Mouse (Mus musculus) megakaryocyte, embryonic 14.5 days (primary cell): ENCODE data around the gene Rnf6.

Experiments
- FLI1 ChIP-seq: IDR thresholded peaks from 2 replicates; pipeline ENCODE4 v1.6.1; 2012; ENCODE audit warnings: low read length, inconsistent platforms, mixed read lengths
- GATA1 ChIP-seq: IDR thresholded peaks from 3 replicates; pipeline ENCODE4 v1.6.1; 2012; ENCODE audit warnings: mixed read lengths, low read length, inconsistent platforms, borderline replicate concordance

DNA sequence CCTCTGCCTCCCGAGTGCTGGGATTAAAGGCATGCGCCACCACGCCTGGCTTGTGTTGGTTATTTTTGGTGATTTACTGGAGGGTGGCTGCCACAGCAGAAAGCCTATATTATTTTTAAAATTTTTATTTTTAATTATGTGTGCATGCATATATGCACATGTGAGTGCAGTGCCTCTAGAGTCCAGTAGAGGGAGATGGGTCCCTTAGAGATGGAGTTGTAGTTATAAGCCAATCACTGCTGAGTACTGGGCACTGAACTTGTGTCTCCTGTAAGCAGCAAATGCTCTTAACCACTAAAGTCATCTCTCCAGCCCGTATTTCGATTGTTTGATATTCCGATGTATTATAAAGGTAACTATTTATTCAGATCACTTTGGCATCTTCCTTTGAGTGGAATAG is 20.8 kb downstream of the Rnf6 start:
- TF ChIP-seq GATA1 (no peak), FLI1 (no peak)
